Mouse (Mus musculus): ENCODE data around the gene Chordc1.
"Not testable (repeated sequence)": the region's sequence is repeated elsewhere in the genome, so short reads cannot be mapped to it uniquely, and the experiment has no call there.

The Chordc1 gene

GRCm38 (mm10) chr9:18291571-18292429 lies at the start of gene Chordc1:
Gene Chordc1 (plus strand): TSS chr9:18292125.
- peak; percentile 98 to 99 for DNase-seq

- DNase-seq: no peak
Measured at GRCm38 (mm10) chr9:18275901-18276300, 16.0 kb upstream of the Chordc1 start.

- no peak for DNase-seq
Measured at GRCm38 (mm10) chr9:18276844-18277243, 15.1 kb upstream of the Chordc1 start.

- DNase-seq: no peak
Measured at GRCm38 (mm10) chr9:18277497-18277896, 14.4 kb upstream of the Chordc1 start.

GRCm38 (mm10) chr9:18278693-18279092 lies 13.2 kb upstream of the Chordc1 start:
- not testable (repeated sequence) for DNase-seq

GRCm38 (mm10) chr9:18292443-18292922 lies 558 bp downstream of the Chordc1 start:
- no peak for DNase-seq

GRCm38 (mm10) chr9:18293026-18293781 lies 1.3 kb downstream of the Chordc1 start:
- DNase-seq: no peak

GRCm38 (mm10) chr9:18298301-18298700 lies 6.4 kb downstream of the Chordc1 start:
- DNase-seq: no peak

- no peak for DNase-seq
Measured at GRCm38 (mm10) chr9:18319990-18320389, 28.1 kb downstream of the Chordc1 start.

Measured in cerebellum, postnatal 14 days (tissue).